ENCODE assay signal across 9 mouse cellular contexts in genomic region chr12:107927961-107928431, GRCm38 (mm10).
DNase-seq lines count a peak whose midpoint lies in the region; ATAC-seq and TF ChIP-seq lines count a peak whose summit lies in the region.
"Had no signal": no experiment of that assay in that cellular context is flagged by ENCODE, and none has a peak within 500 bp of the region (broad histone marks: within the 10 kb centered on the region; RNA-seq: fewer than 3 reads in every experiment).

No protein-coding gene starts in this region.

- DNase-seq in heart, adult 9 months (ENCODE audit: low spot score in 2 of 2): no peak
- peak; percentile 77 for DNase-seq in brain, adult 2 months (ENCODE audit: low read depth, low spot score)
- DNase-seq in liver: no peak
- DNase-seq in cerebellum, adult 2 months: no peak
- no peak for DNase-seq in adrenal gland, adult 2 months

- peak overlapping the region; percentile 22 for H3K4me3 ChIP-seq in heart, embryonic 15.5 days
- peak overlapping the region; percentile 7; the same call in 1 of the 2 replicates for H3K4me3 ChIP-seq in hindbrain, embryonic 15.5 days
- peak overlapping the region; percentile 21; the same call in 1 of the 2 replicates for H3K4me3 ChIP-seq in midbrain, embryonic 16.5 days (ENCODE audit: low read depth, low read length)
- no peak overlapping the region for H3K4me3 ChIP-seq in cerebellum, adult 2 months (replicated peaks; ENCODE audit: insufficient read depth, low read depth, low read length)
- H3K4me3 ChIP-seq: liver, embryonic 15.5 days had no signal

- H3K4me1 ChIP-seq in heart, embryonic 15.5 days (replicated peaks): peaks cover 62% of the 10 kb centered on the region
- H3K4me1 ChIP-seq in hindbrain, embryonic 15.5 days (replicated peaks): peaks cover 66% of the 10 kb centered on the region
- peaks cover 51% of the 10 kb centered on the region for H3K4me1 ChIP-seq in midbrain, embryonic 16.5 days (ENCODE audit: control insufficient read depth, insufficient read depth, low read length)
- peaks cover 4% of the 10 kb centered on the region; the same call in 1 of the 2 replicates for H3K4me1 ChIP-seq in cerebellum, adult 2 months (ENCODE audit: control insufficient read depth, insufficient read depth, low read length)
- H3K4me1 ChIP-seq: liver, embryonic 15.5 days had no signal

- peak overlapping the region; percentile 55 for H3K4me2 ChIP-seq in heart, embryonic 15.5 days
- H3K4me2 ChIP-seq in hindbrain, embryonic 15.5 days: peak overlapping the region; percentile 50
- H3K4me2 ChIP-seq in midbrain, embryonic 16.5 days (ENCODE audit: low read length): peak overlapping the region; percentile 63
- H3K4me2 ChIP-seq: liver, embryonic 15.5 days had no signal

- TF ChIP-seq CTCF in cerebellum, adult 2 months (IDR thresholded peaks at IDR 0.05; ENCODE audit: borderline replicate concordance, insufficient read depth, low read depth, low read length): no peak

- no peaks in the 10 kb centered on the region for H3K9me3 ChIP-seq in heart, embryonic 15.5 days (replicated peaks)
- no peaks in the 10 kb centered on the region for H3K9me3 ChIP-seq in hindbrain, embryonic 15.5 days
- no peaks in the 10 kb centered on the region for H3K9me3 ChIP-seq in midbrain, embryonic 16.5 days (replicated peaks; ENCODE audit: control insufficient read depth, low read length, poor library complexity, severe bottlenecking)
- H3K9me3 ChIP-seq: liver, embryonic 15.5 days had no signal

- H3K9ac ChIP-seq in heart, embryonic 15.5 days: peak overlapping the region; percentile 28; the same call in 1 of the 2 replicates
- H3K9ac ChIP-seq in hindbrain, embryonic 15.5 days: no peak overlapping the region
- peak overlapping the region; percentile 52; the same call in 1 of the 2 replicates for H3K9ac ChIP-seq in midbrain, embryonic 16.5 days (ENCODE audit: low read depth, low read length)
- H3K9ac ChIP-seq: liver, embryonic 15.5 days had no signal

- peak overlapping the region; percentile 42; the same call in 1 of the 2 replicates for H3K27ac ChIP-seq in heart, embryonic 15.5 days
- peak overlapping the region; percentile 28 for H3K27ac ChIP-seq in hindbrain, embryonic 15.5 days (replicated peaks)
- peak overlapping the region; percentile 78 for H3K27ac ChIP-seq in midbrain, embryonic 16.5 days (ENCODE audit: low read length)
- no peak overlapping the region for H3K27ac ChIP-seq in cerebellum, adult 2 months (ENCODE audit: insufficient read depth, low read length)
- H3K27ac ChIP-seq: liver, embryonic 15.5 days had no signal

- H3K27me3 ChIP-seq in heart, embryonic 15.5 days: no peaks in the 10 kb centered on the region
- no peaks in the 10 kb centered on the region for H3K27me3 ChIP-seq in hindbrain, embryonic 15.5 days
- no peaks in the 10 kb centered on the region for H3K27me3 ChIP-seq in midbrain, embryonic 16.5 days (ENCODE audit: control insufficient read depth, insufficient read depth, low read depth, low read length)
- H3K27me3 ChIP-seq in cerebellum, adult 2 months (ENCODE audit: control insufficient read depth, insufficient read depth, low read length): no peaks in the 10 kb centered on the region
- H3K27me3 ChIP-seq: liver, embryonic 15.5 days had no signal

- no peak for TF ChIP-seq POLR2A in cerebellum, adult 2 months (IDR thresholded peaks at IDR 0.05; ENCODE audit: borderline replicate concordance, insufficient read depth, low read length)

- WGBS in heart, embryonic 15.5 days: 37% methylated on average over 10 of the region's 10 CpGs
- 27% methylated on average over 10 of the region's 10 CpGs for WGBS in hindbrain, embryonic 15.5 days
- WGBS in midbrain, embryonic 16.5 days: 22% methylated on average over 10 of the region's 10 CpGs
- WGBS in cerebellum, adult 2 months: 24% methylated on average over 10 of the region's 10 CpGs

- no peaks in the 10 kb centered on the region for H3K36me3 ChIP-seq in heart, embryonic 15.5 days
- H3K36me3 ChIP-seq in hindbrain, embryonic 15.5 days: no peaks in the 10 kb centered on the region
- no peaks in the 10 kb centered on the region for H3K36me3 ChIP-seq in midbrain, embryonic 16.5 days (ENCODE audit: control insufficient read depth, insufficient read depth, low read length)
- H3K36me3 ChIP-seq: liver, embryonic 15.5 days had no signal

- peak; percentile 15; the same call in 1 of the 2 replicates for ATAC-seq in heart, embryonic 15.5 days (replicated peaks; ENCODE audit: insufficient number of reproducible peaks, insufficient read depth, low FRiP score, low read depth)
- ATAC-seq in hindbrain, embryonic 15.5 days (ENCODE audit: low FRiP score, low read depth): peak; percentile 40
- peak; percentile 63 for ATAC-seq in midbrain, embryonic 16.5 days
